Mouse (Mus musculus): ENCODE results near the gene Nfic. TPM values are rescaled to one million over a fixed set of nuclear protein-coding genes. Genes with fewer than 3 reads are reported as not detected.

Nfic gene
- total and polyA plus RNA-seq, 3 experiments = 2.0 to 9.7 TPM; not detected in 1

GRCm38 (mm10) chr10:81496264-81496901 is 40.9 kb upstream of the Nfic start, which contains the start of gene Ncln:
TSS of gene Ncln (minus strand) at chr10:81496392.
- Histone ChIP-seq H3K9ac (ENCODE audit: control insufficient read depth, low read depth, low read length, poor library complexity, severe bottlenecking) (peak within 1 kb of the TSS; percentile 96), H3K4me3 (ENCODE audit: control insufficient read depth in 1 of 2, insufficient read depth in 1 of 2, low read depth in 2 of 2, low read length in 2 of 2) (peak within 1 kb of the TSS; percentile 58 to 97), H3K36me3 (ENCODE audit: control insufficient read depth in 1 of 2, insufficient read depth in 2 of 2, low read length in 2 of 2) (peaks cover 0 to 14% of the 10 kb centered on the region in 2 experiments; a peak in 2 of 4 replicates), H3K27ac (ENCODE audit: control insufficient read depth, low read depth, low read length) (peak within 1 kb of the TSS; percentile 89), H3K9me3 (replicated peaks; ENCODE audit: insufficient read depth, low read length) (no peaks in the 10 kb centered on the region), H3K79me2 (ENCODE audit: control insufficient read depth, insufficient read depth, low read length, poor library complexity) (peaks cover 29% of the 10 kb centered on the region), H3K4me1 (ENCODE audit: control insufficient read depth in 1 of 2, insufficient read depth in 2 of 2, low read length in 2 of 2) (peaks cover 0 to 28% of the 10 kb centered on the region in 2 experiments; a peak in 3 of 4 replicates), H3K27me3 (ENCODE audit: control insufficient read depth in 1 of 2, insufficient read depth in 2 of 2, low read length in 2 of 2) (no peaks in the 10 kb centered on the region)
- DNase-seq (ENCODE audit: low read depth, low spot score) = peak; percentile 99
- TF ChIP-seq KAT2A (conservative IDR thresholded peaks at IDR 0.05; ENCODE audit: low read depth, low read length) = peak; percentile 96
- no peak for TF ChIP-seq TAL1 (IDR thresholded peaks at IDR 0.05; ENCODE audit: low read length)
- no peak for TF ChIP-seq POLR2AphosphoS5 (IDR thresholded peaks at IDR 0.05; ENCODE audit: borderline replicate concordance, low read depth, low read length)
- TF ChIP-seq MEF2A (IDR thresholded peaks at IDR 0.05; ENCODE audit: extremely low read depth, insufficient replicate concordance, low read depth, low read length, poor library complexity, severe bottlenecking) = no peak
- peak; percentile 90 for TF ChIP-seq ELF1 (IDR thresholded peaks at IDR 0.05; ENCODE audit: low read depth, low read length)
- no peak for TF ChIP-seq CHD2 (IDR thresholded peaks at IDR 0.05; ENCODE audit: low read length)
- 0 out of 2 replicates have a peak, but pooled peaks have one; percentile 68 for TF ChIP-seq ZMIZ1 (IDR thresholded peaks at IDR 0.05; ENCODE audit: low read depth, low read length)
- TF ChIP-seq BHLHE40 (IDR thresholded peaks at IDR 0.05; ENCODE audit: borderline replicate concordance, low read depth, low read length) = no peak
- TF ChIP-seq SMC3 (IDR thresholded peaks at IDR 0.05; ENCODE audit: low read depth, low read length) = no peak
- peak; percentile 96 for TF ChIP-seq HCFC1 (IDR thresholded peaks at IDR 0.05; ENCODE audit: low read depth, low read length)
- no peak for TF ChIP-seq USF2 (IDR thresholded peaks at IDR 0.05; ENCODE audit: borderline replicate concordance in 1 of 2, insufficient read depth in 1 of 2, low read depth in 1 of 2, low read length in 2 of 2)
- TF ChIP-seq CHD1 (IDR thresholded peaks at IDR 0.05; ENCODE audit: low read depth, low read length) = peak; percentile 8; the same call in 1 of the 2 replicates
- TF ChIP-seq TBP (IDR thresholded peaks at IDR 0.05; ENCODE audit: low read depth, low read length) = peak; percentile 59; the same call in 1 of the 2 replicates
- peak; percentile 83 for TF ChIP-seq MYB (IDR thresholded peaks at IDR 0.05; ENCODE audit: low read depth, low read length)
- peak; percentile 89; the same call in 1 of the 2 replicates for TF ChIP-seq UBTF (IDR thresholded peaks at IDR 0.05; ENCODE audit: borderline replicate concordance, insufficient read depth, low read depth, low read length)
- peak; percentile 75 for TF ChIP-seq TCF12 (IDR thresholded peaks at IDR 0.05; ENCODE audit: low read depth, low read length)
- no peak for TF ChIP-seq GATA1 (IDR thresholded peaks at IDR 0.05; ENCODE audit: low read depth, low read length)
- TF ChIP-seq EP300 (IDR thresholded peaks at IDR 0.05; ENCODE audit: low read depth in 1 of 2, low read length in 2 of 2) = 0 out of 4 replicates have a peak, but pooled peaks of 1 of the 2 experiments have one; percentile 12
- TF ChIP-seq SIN3A (IDR thresholded peaks at IDR 0.05; ENCODE audit: low read length) = peak; percentile 95
- no peak for TF ChIP-seq RCOR1 (IDR thresholded peaks at IDR 0.05; ENCODE audit: low read depth, low read length)
- no peak for TF ChIP-seq ZKSCAN1 (IDR thresholded peaks at IDR 0.05; ENCODE audit: low read depth, low read length)
- no peak for TF ChIP-seq RAD21 (IDR thresholded peaks at IDR 0.05; ENCODE audit: low read depth, low read length)
- no peak for TF ChIP-seq ZC3H11A (IDR thresholded peaks at IDR 0.05; ENCODE audit: low read depth, low read length)
- TF ChIP-seq USF1 (IDR thresholded peaks at IDR 0.05; ENCODE audit: low read depth, low read length) = peak; percentile 47
- TF ChIP-seq GABPA (IDR thresholded peaks at IDR 0.05; ENCODE audit: low read depth, low read length) = peak; percentile 64; the same call in 1 of the 2 replicates
- TF ChIP-seq JUND (IDR thresholded peaks at IDR 0.05; ENCODE audit: low read depth, low read length) = no peak
- 0 out of 2 replicates have a peak, but pooled peaks have one; percentile 59 for TF ChIP-seq ETS1 (IDR thresholded peaks at IDR 0.05; ENCODE audit: low read depth, low read length)
- TF ChIP-seq MAFK (IDR thresholded peaks at IDR 0.05; ENCODE audit: borderline replicate concordance, low read depth, low read length) = no peak
- 0 out of 6 replicates have a peak, but pooled peaks of 1 of the 3 experiments have one; percentile 1 for TF ChIP-seq CTCF (IDR thresholded peaks at IDR 0.05 in 2 of 3, conservative IDR thresholded peaks at IDR 0.05 in 1 of 3; ENCODE audit: control insufficient read depth in 1 of 3, insufficient read depth in 1 of 3, low read depth in 2 of 3, low read length in 3 of 3, poor library complexity in 1 of 3, severe bottlenecking in 1 of 3)
- TF ChIP-seq E2F4 (IDR thresholded peaks at IDR 0.05; ENCODE audit: borderline replicate concordance, low read depth, low read length) = peak; percentile 61; the same call in 1 of the 2 replicates
- TF ChIP-seq MAX (IDR thresholded peaks at IDR 0.05; ENCODE audit: low read length) = peak; percentile 99
- peak in 1 of 2 experiments; percentile 87; a peak in 2 of 4 replicates for TF ChIP-seq POLR2A (IDR thresholded peaks at IDR 0.05; ENCODE audit: control insufficient read depth in 1 of 2, insufficient read depth in 1 of 2, low read depth in 1 of 2, low read length in 2 of 2, poor library complexity in 1 of 2)
- TF ChIP-seq POLR2AphosphoS2 (IDR thresholded peaks at IDR 0.05; ENCODE audit: low read length) = peak; percentile 58; the same call in 1 of the 2 replicates
- peak; percentile 89 for TF ChIP-seq MXI1 (IDR thresholded peaks at IDR 0.05; ENCODE audit: low read depth, low read length)
- TF ChIP-seq NELFE (IDR thresholded peaks at IDR 0.05; ENCODE audit: low read depth, low read length) = peak; percentile 90

Data from MEL (cell line).